Mouse (Mus musculus): ENCODE data around the gene Glo1.

DNA sequence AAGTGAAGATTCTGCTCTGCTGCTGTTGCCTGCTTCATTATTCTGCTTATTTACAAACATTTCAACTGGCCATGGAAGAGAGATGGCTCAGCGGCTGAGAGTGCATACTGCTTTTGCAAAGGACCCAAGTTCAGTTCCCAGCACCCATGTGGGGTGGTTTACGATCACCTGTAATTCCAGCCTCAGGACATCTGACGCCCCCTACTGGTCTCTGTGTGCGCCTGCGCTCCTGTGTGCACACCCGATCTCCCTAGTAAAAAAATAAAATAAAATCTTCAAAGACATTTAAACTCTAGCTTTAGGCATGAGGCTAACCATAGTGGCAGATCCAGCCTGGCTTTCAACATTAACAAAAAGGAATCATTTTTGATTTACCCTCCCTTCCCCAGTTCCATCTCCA, 46.4 kb upstream of the Glo1 start:
- TF ChIP-seq TAL1 (IDR thresholded peaks at IDR 0.05; ENCODE audit: low read length), result no peak
- no peak for TF ChIP-seq GATA1 (IDR thresholded peaks at IDR 0.05; ENCODE audit: low read length)

All from erythroblast, embryonic 14.5 days (primary cell).